Mouse (Mus musculus) spleen, adult 2 months (tissue): ENCODE measurements around the gene Serpina3m.

Experiments used
- CTCF ChIP-seq: fragments of 200-500 bp; IDR thresholded peaks from 2 replicates; pipeline ENCODE4 v1.5.1; 2011; ENCODE audit warnings: mild to moderate bottlenecking, inconsistent platforms; ENCODE audit not compliant: insufficient read depth, insufficient read length, insufficient replicate concordance; ENCODE audit errors: extremely low read depth
- POLR2A ChIP-seq: fragments of 200-500 bp; IDR thresholded peaks from 2 replicates; pipeline ENCODE4 v1.6.1; 2011; ENCODE audit warnings: low read depth, low read length, inconsistent platforms

DNA sequence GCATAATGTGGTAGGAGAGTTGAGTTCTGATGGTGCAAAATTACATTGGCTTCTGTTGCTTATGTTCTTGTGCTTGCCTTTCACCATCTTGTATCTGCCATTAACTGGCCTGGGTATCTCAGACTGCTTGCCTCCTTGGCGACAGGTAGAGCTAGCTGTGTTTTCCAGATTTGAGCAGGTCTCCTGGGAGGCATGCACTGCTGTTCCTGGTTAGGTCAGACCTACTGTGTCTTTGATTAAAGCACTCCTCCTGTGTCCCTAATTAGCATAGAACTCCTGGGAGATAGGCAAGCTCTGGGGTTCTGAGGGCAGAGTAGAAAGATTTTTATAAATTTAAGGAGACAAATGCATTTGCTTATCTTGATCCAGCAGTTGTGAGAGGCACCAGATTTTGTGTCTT lies 6.6 kb upstream of the Serpina3m start:
- TF ChIP-seq CTCF (no peak), POLR2A (no peak)
